ENCODE assay signal across 8 mouse cellular contexts in genomic region chr3:122244759-122245158, GRCm38 (mm10). TPM values are rescaled to one million over a fixed set of nuclear protein-coding genes. Genes with fewer than 3 reads are reported as not detected.
DNase-seq lines count a peak whose midpoint lies in the region; ATAC-seq and TF ChIP-seq lines count a peak whose summit lies in the region.

No protein-coding gene starts in this region.

- no peaks in the 10 kb centered on the region; the same call in 1 of the 2 replicates for H3K4me1 ChIP-seq in embryonic facial prominence, embryonic 11.5 days (ENCODE audit: control insufficient read depth, insufficient read depth, low read length)
- peaks cover 11% of the 10 kb centered on the region for H3K4me1 ChIP-seq in hindbrain, postnatal 0 days (ENCODE audit: insufficient read depth, low read length)
- H3K4me1 ChIP-seq in midbrain, embryonic 16.5 days (ENCODE audit: control insufficient read depth, insufficient read depth, low read length) = peaks cover 18% of the 10 kb centered on the region

- peak; percentile 49 for DNase-seq in kidney, adult 9 months
- no peak for DNase-seq in kidney, postnatal 4 days
- no peak for DNase-seq in embryonic facial prominence, embryonic 11.5 days (ENCODE audit: low spot score)
- DNase-seq in hindbrain, postnatal 0 days (ENCODE audit: low spot score) = no peak
- no peak for DNase-seq in left cerebral cortex, adult 8-10 months (ENCODE audit: low spot score in 2 of 2)
- no peak for DNase-seq in retina, postnatal 1 day
- no peak for DNase-seq in cerebellum, postnatal 10 days

- TF ChIP-seq CTCF in hindbrain, postnatal 0 days (IDR thresholded peaks at IDR 0.05; ENCODE audit: low read depth) = no peak

- H3K9ac ChIP-seq in embryonic facial prominence, embryonic 11.5 days (replicated peaks; ENCODE audit: low read length) = no peak overlapping the region; the same call in 1 of the 2 replicates
- H3K9ac ChIP-seq in hindbrain, postnatal 0 days (replicated peaks; ENCODE audit: low read length) = peak overlapping the region; percentile 9; the same call in 1 of the 2 replicates
- H3K9ac ChIP-seq in midbrain, embryonic 16.5 days (ENCODE audit: low read depth, low read length) = peak overlapping the region; percentile 45; the same call in 1 of the 2 replicates

- no peak for ATAC-seq in embryonic facial prominence, embryonic 11.5 days (replicated peaks; ENCODE audit: insufficient number of reproducible peaks, low FRiP score, low TSS enrichment, low read depth)
- ATAC-seq in hindbrain, postnatal 0 days = no peak
- ATAC-seq in midbrain, embryonic 16.5 days = no peak; the same call in 1 of the 2 replicates

- no peak overlapping the region for H3K4me3 ChIP-seq in embryonic facial prominence, embryonic 11.5 days (ENCODE audit: low read depth, low read length)
- peak overlapping the region; percentile 93 for H3K4me3 ChIP-seq in hindbrain, postnatal 0 days (ENCODE audit: low read length)
- peak overlapping the region; percentile 68 for H3K4me3 ChIP-seq in midbrain, embryonic 16.5 days (ENCODE audit: low read depth, low read length)

- 57% methylated on average over 6 of the region's 6 CpGs for WGBS in embryonic facial prominence, embryonic 11.5 days
- 40% methylated on average over 6 of the region's 6 CpGs for WGBS in hindbrain, postnatal 0 days
- WGBS in midbrain, embryonic 16.5 days = 38% methylated on average over 6 of the region's 6 CpGs

- no peaks in the 10 kb centered on the region for H3K36me3 ChIP-seq in embryonic facial prominence, embryonic 11.5 days (replicated peaks; ENCODE audit: control insufficient read depth, insufficient read depth, low read depth, low read length)
- no peaks in the 10 kb centered on the region for H3K36me3 ChIP-seq in hindbrain, postnatal 0 days (ENCODE audit: insufficient read depth, low read length)
- H3K36me3 ChIP-seq in midbrain, embryonic 16.5 days (ENCODE audit: control insufficient read depth, insufficient read depth, low read length) = no peaks in the 10 kb centered on the region

- no peaks in the 10 kb centered on the region for H3K27me3 ChIP-seq in embryonic facial prominence, embryonic 11.5 days (ENCODE audit: control insufficient read depth, insufficient read depth, low read length)
- no peaks in the 10 kb centered on the region for H3K27me3 ChIP-seq in hindbrain, postnatal 0 days (ENCODE audit: insufficient read depth, low read length)
- H3K27me3 ChIP-seq in midbrain, embryonic 16.5 days (ENCODE audit: control insufficient read depth, insufficient read depth, low read depth, low read length) = no peaks in the 10 kb centered on the region

- no peak overlapping the region for H3K27ac ChIP-seq in embryonic facial prominence, embryonic 11.5 days (replicated peaks; ENCODE audit: low read depth, low read length)
- peak overlapping the region; percentile 95; the same call in 1 of the 2 replicates for H3K27ac ChIP-seq in hindbrain, postnatal 0 days
- no peak overlapping the region for H3K27ac ChIP-seq in midbrain, embryonic 16.5 days (ENCODE audit: low read length)

- no peaks in the 10 kb centered on the region for H3K9me3 ChIP-seq in embryonic facial prominence, embryonic 11.5 days (replicated peaks; ENCODE audit: control insufficient read depth, low read length)
- no peaks in the 10 kb centered on the region for H3K9me3 ChIP-seq in hindbrain, postnatal 0 days (ENCODE audit: low read length)
- H3K9me3 ChIP-seq in midbrain, embryonic 16.5 days (replicated peaks; ENCODE audit: control insufficient read depth, low read length, poor library complexity, severe bottlenecking) = no peaks in the 10 kb centered on the region

- H3K4me2 ChIP-seq in embryonic facial prominence, embryonic 11.5 days (ENCODE audit: low read depth, low read length) = peak overlapping the region; percentile 24; the same call in 1 of the 2 replicates
- peak overlapping the region; percentile 75 for H3K4me2 ChIP-seq in hindbrain, postnatal 0 days (ENCODE audit: low read depth, low read length)
- peak overlapping the region; percentile 63 for H3K4me2 ChIP-seq in midbrain, embryonic 16.5 days (ENCODE audit: low read length)

RNA-seq across cellular contexts. Expression of gene Gclm, which starts 0.6 kb away (rescaled TPM):
- polyA plus RNA-seq in embryonic facial prominence, embryonic 11.5 days (2014; fragmentation: Nextera tagmentation; extraction: Ambion mirVana) = 49.3 and 49.5 TPM in 2 replicates
- total RNA-seq in hindbrain, postnatal 0 days (2014; rRNA removed) = 32.1 and 36.9 TPM in 2 replicates
- polyA plus RNA-seq in hindbrain, postnatal 0 days (2015; fragmentation: Nextera tagmentation; extraction: Ambion mirVana) = 65.0 and 67.6 TPM in 2 replicates
- polyA plus RNA-seq in midbrain, embryonic 16.5 days (2015; fragmentation: Nextera tagmentation; extraction: Ambion mirVana) = 38.9 and 41.4 TPM in 2 replicates
- 100 to 1,000 TPM in 1 of 4 experiments, 10 to 100 TPM in 3; 82.3 to 105 (median 88.4) TPM for total RNA-seq in left cerebral cortex, adult 8-10 months (2022)

RNA-seq across cellular contexts. Expression of gene Dnttip2, which starts 29.4 kb away (rescaled TPM):
- polyA plus RNA-seq in embryonic facial prominence, embryonic 11.5 days (2014; fragmentation: Nextera tagmentation; extraction: Ambion mirVana) = 106 and 115 TPM in 2 replicates
- 8.5 and 9.9 TPM in 2 replicates for total RNA-seq in hindbrain, postnatal 0 days (2014; rRNA removed)
- polyA plus RNA-seq in hindbrain, postnatal 0 days (2015; fragmentation: Nextera tagmentation; extraction: Ambion mirVana) = 43.7 and 48.6 TPM in 2 replicates
- polyA plus RNA-seq in midbrain, embryonic 16.5 days (2015; fragmentation: Nextera tagmentation; extraction: Ambion mirVana) = 42.6 and 48.3 TPM in 2 replicates
- total RNA-seq in left cerebral cortex, adult 8-10 months (2022) = 10 to 100 TPM; 30.0 to 36.1 (median 30.8) TPM

RNA-seq across cellular contexts. Expression of gene Bcar3, which starts 49.2 kb away (rescaled TPM):
- 8.4 and 10.3 TPM in 2 replicates for polyA plus RNA-seq in embryonic facial prominence, embryonic 11.5 days (2014; fragmentation: Nextera tagmentation; extraction: Ambion mirVana)
- 23.8 and 29.4 TPM in 2 replicates for total RNA-seq in hindbrain, postnatal 0 days (2014; rRNA removed)
- polyA plus RNA-seq in hindbrain, postnatal 0 days (2015; fragmentation: Nextera tagmentation; extraction: Ambion mirVana) = 6.3 and 7.7 TPM in 2 replicates
- 7.5 and 7.6 TPM in 2 replicates for polyA plus RNA-seq in midbrain, embryonic 16.5 days (2015; fragmentation: Nextera tagmentation; extraction: Ambion mirVana)
- total RNA-seq in left cerebral cortex, adult 8-10 months (2022) = 10 to 100 TPM; 13.1 to 18.8 (median 16.8) TPM

Comparison
In these comparisons a context has a peak if more than half of its experiments do, and no peak if none do; other contexts are left out.
1. H3K4me2 ChIP-seq: peak in every context shown above with its lines; median percentile 75 in hindbrain, postnatal 0 days; 63 in midbrain, embryonic 16.5 days; 24 in embryonic facial prominence, embryonic 11.5 days.